Mouse (Mus musculus): ENCODE data around the gene Rpl29. TPM values are rescaled to one million over a fixed set of nuclear protein-coding genes. Genes with fewer than 3 reads are reported as not detected.

Rpl29 gene
- polyA plus RNA-seq, 1 experiment from 2014 or later, result 903 TPM

GRCm38 (mm10) chr9:106454888-106455681 lies 25.8 kb downstream of the Rpl29 start:
- peak; percentile 15 for ATAC-seq (ENCODE audit: low FRiP score)
- peak overlapping the region; percentile 98 for H3K27ac ChIP-seq (ENCODE audit: low read depth, low read length)
- peak overlapping the region; percentile 82 for H3K4me3 ChIP-seq (ENCODE audit: low read depth, low read length)
- H3K27me3 ChIP-seq (ENCODE audit: control insufficient read depth, insufficient read depth, low read length), result no peaks in the 10 kb centered on the region
- H3K9ac ChIP-seq (ENCODE audit: low read depth, low read length), result peak overlapping the region; percentile 93
- peak overlapping the region; percentile 97 for H3K4me2 ChIP-seq (replicated peaks; ENCODE audit: low read depth, low read length)
- H3K36me3 ChIP-seq (ENCODE audit: control insufficient read depth, insufficient read depth, low read length), result 0 out of 2 replicates have a peak, but pooled peaks cover 2% of the 10 kb centered on the region
- H3K9me3 ChIP-seq (ENCODE audit: control insufficient read depth, low read length), result no peaks in the 10 kb centered on the region
- peak; percentile 62 for DNase-seq (ENCODE audit: low spot score)
- WGBS, result under 1% methylated on average over 16 of the region's 17 CpGs
- peaks cover 31% of the 10 kb centered on the region for H3K4me1 ChIP-seq (replicated peaks; ENCODE audit: control insufficient read depth, insufficient read depth, low read length)

GRCm38 (mm10) chr9:106456325-106457162 lies 27.3 kb downstream of the Rpl29 start:
- DNase-seq (ENCODE audit: low spot score), result peak; percentile 73
- Histone ChIP-seq H3K27ac (ENCODE audit: low read depth, low read length) (peak overlapping the region; percentile 98), H3K9ac (ENCODE audit: low read depth, low read length) (peak overlapping the region; percentile 93), H3K4me2 (replicated peaks; ENCODE audit: low read depth, low read length) (peak overlapping the region; percentile 97), H3K36me3 (ENCODE audit: control insufficient read depth, insufficient read depth, low read length) (peaks cover 12% of the 10 kb centered on the region; the same call in 1 of the 2 replicates), H3K4me3 (ENCODE audit: low read depth, low read length) (peak overlapping the region; percentile 82), H3K4me1 (replicated peaks; ENCODE audit: control insufficient read depth, insufficient read depth, low read length) (peaks cover 31% of the 10 kb centered on the region), H3K27me3 (ENCODE audit: control insufficient read depth, insufficient read depth, low read length) (no peaks in the 10 kb centered on the region), H3K9me3 (ENCODE audit: control insufficient read depth, low read length) (no peaks in the 10 kb centered on the region)
- WGBS, result 28% methylated on average over 14 of the region's 15 CpGs
- peak; percentile 8 for ATAC-seq (ENCODE audit: low FRiP score)

GRCm38 (mm10) chr9:106457163-106457559 lies 27.9 kb downstream of the Rpl29 start:
- 32% methylated on average over 9 of the region's 9 CpGs for WGBS
- Histone ChIP-seq H3K4me1 (replicated peaks; ENCODE audit: control insufficient read depth, insufficient read depth, low read length) (peaks cover 31% of the 10 kb centered on the region), H3K36me3 (ENCODE audit: control insufficient read depth, insufficient read depth, low read length) (peaks cover 17% of the 10 kb centered on the region), H3K27me3 (ENCODE audit: control insufficient read depth, insufficient read depth, low read length) (no peaks in the 10 kb centered on the region), H3K4me3 (ENCODE audit: low read depth, low read length) (peak overlapping the region; percentile 82), H3K27ac (ENCODE audit: low read depth, low read length) (peak overlapping the region; percentile 98), H3K4me2 (replicated peaks; ENCODE audit: low read depth, low read length) (peak overlapping the region; percentile 97), H3K9ac (ENCODE audit: low read depth, low read length) (peak overlapping the region; percentile 93), H3K9me3 (ENCODE audit: control insufficient read depth, low read length) (no peaks in the 10 kb centered on the region)
- no peak for ATAC-seq (ENCODE audit: low FRiP score)
- DNase-seq (ENCODE audit: low spot score), result no peak

GRCm38 (mm10) chr9:106457920-106458319 lies 28.7 kb downstream of the Rpl29 start:
- 65% methylated on average over 5 of the region's 5 CpGs for WGBS
- Histone ChIP-seq H3K4me2 (replicated peaks; ENCODE audit: low read depth, low read length) (peak overlapping the region; percentile 97), H3K9ac (ENCODE audit: low read depth, low read length) (peak overlapping the region; percentile 93; the same call in 1 of the 2 replicates), H3K27ac (ENCODE audit: low read depth, low read length) (0 out of 2 replicates have a peak overlapping the region, but pooled peaks have one; percentile 24), H3K4me1 (replicated peaks; ENCODE audit: control insufficient read depth, insufficient read depth, low read length) (peaks cover 25% of the 10 kb centered on the region), H3K4me3 (ENCODE audit: low read depth, low read length) (peak overlapping the region; percentile 82), H3K27me3 (ENCODE audit: control insufficient read depth, insufficient read depth, low read length) (no peaks in the 10 kb centered on the region), H3K9me3 (ENCODE audit: control insufficient read depth, low read length) (no peaks in the 10 kb centered on the region), H3K36me3 (ENCODE audit: control insufficient read depth, insufficient read depth, low read length) (peaks cover 18% of the 10 kb centered on the region)
- no peak for DNase-seq (ENCODE audit: low spot score)
- ATAC-seq (ENCODE audit: low FRiP score), result no peak

- no peak for ATAC-seq (ENCODE audit: low FRiP score)
- Histone ChIP-seq H3K27me3 (ENCODE audit: control insufficient read depth, insufficient read depth, low read length) (no peaks in the 10 kb centered on the region), H3K9me3 (ENCODE audit: control insufficient read depth, low read length) (no peaks in the 10 kb centered on the region), H3K4me1 (replicated peaks; ENCODE audit: control insufficient read depth, insufficient read depth, low read length) (peaks cover 32% of the 10 kb centered on the region), H3K27ac (ENCODE audit: low read depth, low read length) (no peak overlapping the region), H3K36me3 (ENCODE audit: control insufficient read depth, insufficient read depth, low read length) (peaks cover 25% of the 10 kb centered on the region), H3K4me3 (ENCODE audit: low read depth, low read length) (no peak overlapping the region), H3K9ac (ENCODE audit: low read depth, low read length) (no peak overlapping the region), H3K4me2 (replicated peaks; ENCODE audit: low read depth, low read length) (no peak overlapping the region)
- no peak for DNase-seq (ENCODE audit: low spot score)
- WGBS, result 86% methylated on average over 15 of the region's 15 CpGs
These were observed 30.7 kb downstream of the Rpl29 start for GRCm38 (mm10) chr9:106459946-106460345.

GRCm38 (mm10) chr9:106460401-106461025 lies 31.3 kb downstream of the Rpl29 start:
- no peaks in the 10 kb centered on the region for H3K9me3 ChIP-seq (ENCODE audit: control insufficient read depth, low read length)
- no peak overlapping the region for H3K4me3 ChIP-seq (ENCODE audit: low read depth, low read length)
- no peak for ATAC-seq (ENCODE audit: low FRiP score)
- H3K4me2 ChIP-seq (replicated peaks; ENCODE audit: low read depth, low read length), result no peak overlapping the region
- 76% methylated on average over 18 of the region's 18 CpGs for WGBS
- DNase-seq (ENCODE audit: low spot score), result no peak
- no peaks in the 10 kb centered on the region for H3K27me3 ChIP-seq (ENCODE audit: control insufficient read depth, insufficient read depth, low read length)
- H3K4me1 ChIP-seq (replicated peaks; ENCODE audit: control insufficient read depth, insufficient read depth, low read length), result peaks cover 35% of the 10 kb centered on the region
- no peak overlapping the region for H3K9ac ChIP-seq (ENCODE audit: low read depth, low read length)
- no peak overlapping the region for H3K27ac ChIP-seq (ENCODE audit: low read depth, low read length)
- peaks cover 25% of the 10 kb centered on the region for H3K36me3 ChIP-seq (ENCODE audit: control insufficient read depth, insufficient read depth, low read length)

- Histone ChIP-seq H3K4me1 (replicated peaks; ENCODE audit: control insufficient read depth, insufficient read depth, low read length) (peaks cover 33% of the 10 kb centered on the region), H3K27ac (ENCODE audit: low read depth, low read length) (no peak overlapping the region), H3K9ac (ENCODE audit: low read depth, low read length) (no peak overlapping the region), H3K36me3 (ENCODE audit: control insufficient read depth, insufficient read depth, low read length) (peaks cover 25% of the 10 kb centered on the region), H3K27me3 (ENCODE audit: control insufficient read depth, insufficient read depth, low read length) (no peaks in the 10 kb centered on the region), H3K4me3 (ENCODE audit: low read depth, low read length) (no peak overlapping the region), H3K4me2 (replicated peaks; ENCODE audit: low read depth, low read length) (no peak overlapping the region), H3K9me3 (ENCODE audit: control insufficient read depth, low read length) (no peaks in the 10 kb centered on the region)
- WGBS, result 91% methylated on average over 9 of the region's 9 CpGs
- DNase-seq (ENCODE audit: low spot score) (no peak), ATAC-seq (ENCODE audit: low FRiP score) (no peak)
These were observed 31.8 kb downstream of the Rpl29 start for GRCm38 (mm10) chr9:106461026-106461415.

GRCm38 (mm10) chr9:106461641-106462429 lies 32.6 kb downstream of the Rpl29 start:
- ATAC-seq (ENCODE audit: low FRiP score), result no peak
- H3K36me3 ChIP-seq (ENCODE audit: control insufficient read depth, insufficient read depth, low read length), result peaks cover 25% of the 10 kb centered on the region
- H3K4me2 ChIP-seq (replicated peaks; ENCODE audit: low read depth, low read length), result no peak overlapping the region
- H3K9me3 ChIP-seq (ENCODE audit: control insufficient read depth, low read length), result no peaks in the 10 kb centered on the region
- DNase-seq (ENCODE audit: low spot score), result no peak
- peaks cover 25% of the 10 kb centered on the region for H3K4me1 ChIP-seq (replicated peaks; ENCODE audit: control insufficient read depth, insufficient read depth, low read length)
- no peak overlapping the region for H3K4me3 ChIP-seq (ENCODE audit: low read depth, low read length)
- H3K27me3 ChIP-seq (ENCODE audit: control insufficient read depth, insufficient read depth, low read length), result no peaks in the 10 kb centered on the region
- 80% methylated on average over 16 of the region's 16 CpGs for WGBS
- H3K9ac ChIP-seq (ENCODE audit: low read depth, low read length), result no peak overlapping the region
- H3K27ac ChIP-seq (ENCODE audit: low read depth, low read length), result no peak overlapping the region
